Mouse (Mus musculus): Measurements from ENCODE around the gene Ift27.

Gene Ift27

GRCm38 (mm10) chr15:78173972-78174886 is at the start of gene Ift27:
Ift27 (minus strand) TSS chr15:78174107.
- DNase-seq (ENCODE audit: low spot score in 2 of 2): peak; percentile 91 to 97

- no peak for DNase-seq (ENCODE audit: low spot score in 2 of 2)
These were observed 41.4 kb upstream of the Ift27 start for GRCm38 (mm10) chr15:78215269-78215668.

- DNase-seq (ENCODE audit: low spot score in 2 of 2): no peak
These were observed 37.5 kb upstream of the Ift27 start for GRCm38 (mm10) chr15:78211367-78211766.

- DNase-seq (ENCODE audit: low spot score in 2 of 2): no peak
These were observed 36.3 kb upstream of the Ift27 start for GRCm38 (mm10) chr15:78210203-78210602.

- DNase-seq (ENCODE audit: low spot score in 2 of 2): no peak
These were observed 32.4 kb upstream of the Ift27 start, which contains the start of gene Pvalb for GRCm38 (mm10) chr15:78206312-78206711. Pvalb (minus strand) TSS chr15:78206400.

GRCm38 (mm10) chr15:78205192-78205591 is 31.3 kb upstream of the Ift27 start:
- DNase-seq (ENCODE audit: low spot score in 2 of 2): no peak

- DNase-seq (ENCODE audit: low spot score in 2 of 2): no peak
These were observed 30.3 kb upstream of the Ift27 start for GRCm38 (mm10) chr15:78204053-78204847.

- DNase-seq (ENCODE audit: low spot score in 2 of 2): no peak
These were observed 21.4 kb upstream of the Ift27 start for GRCm38 (mm10) chr15:78195096-78195880.

- DNase-seq (ENCODE audit: low spot score in 2 of 2): peak in 1 of 2 experiments; percentile 1
These were observed 20.4 kb upstream of the Ift27 start for GRCm38 (mm10) chr15:78194320-78194719.

- no peak for DNase-seq (ENCODE audit: low spot score in 2 of 2)
These were observed 15.7 kb upstream of the Ift27 start for GRCm38 (mm10) chr15:78189636-78190035.

GRCm38 (mm10) chr15:78188546-78188945 is 14.6 kb upstream of the Ift27 start:
- DNase-seq (ENCODE audit: low spot score in 2 of 2): no peak

GRCm38 (mm10) chr15:78186906-78187305 is 13.0 kb upstream of the Ift27 start:
- no peak for DNase-seq (ENCODE audit: low spot score in 2 of 2)

GRCm38 (mm10) chr15:78185609-78186008 is 11.7 kb upstream of the Ift27 start:
- DNase-seq (ENCODE audit: low spot score in 2 of 2): no peak

- DNase-seq (ENCODE audit: low spot score in 2 of 2): no peak
These were observed 10.9 kb upstream of the Ift27 start for GRCm38 (mm10) chr15:78184855-78185254.

- DNase-seq (ENCODE audit: low spot score in 2 of 2): no peak
These were observed 7.9 kb upstream of the Ift27 start for GRCm38 (mm10) chr15:78181701-78182405.

GRCm38 (mm10) chr15:78179775-78180174 is 5.9 kb upstream of the Ift27 start:
- DNase-seq (ENCODE audit: low spot score in 2 of 2): no peak

- peak; percentile 70 to 84 for DNase-seq (ENCODE audit: low spot score in 2 of 2)
These were observed 4.5 kb upstream of the Ift27 start for GRCm38 (mm10) chr15:78178397-78178796.

GRCm38 (mm10) chr15:78177257-78177656 is 3.4 kb upstream of the Ift27 start:
- DNase-seq (ENCODE audit: low spot score in 2 of 2): no peak

GRCm38 (mm10) chr15:78174887-78175245 is 959 bp upstream of the Ift27 start:
- DNase-seq (ENCODE audit: low spot score in 2 of 2): no peak

- no peak for DNase-seq (ENCODE audit: low spot score in 2 of 2)
These were observed 749 bp downstream of the Ift27 start for GRCm38 (mm10) chr15:78172899-78173817.

Data from frontal cortex, postnatal 25 days (tissue).